Mouse (Mus musculus) ES-Bruce4 (cell line): ENCODE results near the gene Cep41.

Experiments
- CTCF ChIP-seq: IDR thresholded peaks from one replicate; pipeline ENCODE4 v1.8.1; 2011; ENCODE audit warnings: low read depth, low read length
- EP300 ChIP-seq: IDR thresholded peaks from 2 replicates; pipeline ENCODE4 v1.6.1; 2011; ENCODE audit warnings: low read depth, low read length; ENCODE audit not compliant: insufficient read depth
- POLR2A ChIP-seq: IDR thresholded peaks from one replicate; pipeline ENCODE4 v1.8.1; 2011; ENCODE audit warnings: low read length; ENCODE audit not compliant: insufficient read depth

- TF ChIP-seq EP300 (peak; percentile 39; the same call in 1 of the 2 replicates), CTCF (no peak), POLR2A (peak; percentile 92)
Measured at GRCm38 (mm10) chr6:30737548-30738463, 44.3 kb upstream of the Cep41 start.
